Mouse (Mus musculus): ENCODE measurements around the gene Gna13.

DNA sequence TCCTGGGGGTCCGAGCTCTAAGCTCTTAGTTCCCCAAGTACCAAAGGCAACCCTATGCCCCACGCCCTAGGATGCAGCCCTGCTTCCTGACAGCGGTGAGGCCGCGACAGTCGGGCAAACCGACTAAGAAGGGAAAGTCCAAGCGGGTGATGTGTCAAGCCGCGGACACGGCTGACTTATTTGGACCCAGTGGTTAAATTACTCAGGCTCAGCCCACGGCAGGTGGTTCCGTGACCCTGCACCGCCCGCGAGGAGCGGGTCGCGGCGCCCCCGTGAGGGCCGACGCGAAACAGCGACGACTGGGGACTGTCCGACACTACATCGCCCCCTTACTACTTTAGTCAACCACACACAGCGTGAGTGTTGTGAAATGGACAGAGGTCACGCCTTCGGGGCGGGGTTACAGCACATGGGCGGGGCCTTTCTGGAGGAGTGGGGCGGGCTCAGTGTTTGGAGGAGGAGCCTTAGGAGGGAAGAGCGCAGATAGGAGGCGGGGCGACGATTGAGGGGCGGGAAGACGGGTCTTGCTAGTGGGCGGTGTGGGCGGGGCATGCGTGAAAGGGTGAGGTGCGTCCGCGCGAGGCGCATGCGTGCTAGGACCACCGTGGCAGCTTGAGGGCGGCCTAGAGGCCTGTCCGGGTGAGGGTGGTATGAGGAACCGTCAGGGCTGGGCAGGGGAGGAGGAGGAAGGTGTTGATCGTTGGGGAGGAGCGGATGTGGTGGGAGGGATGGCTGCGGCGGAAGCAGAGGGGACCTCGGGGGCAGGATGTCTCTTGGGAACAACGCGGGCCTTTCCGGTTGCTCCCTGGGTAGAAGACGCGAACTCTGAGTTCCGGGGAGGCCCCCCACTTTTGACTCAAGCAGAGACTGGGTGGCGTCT lies 63.0 kb downstream of the Gna13 start, which contains the start of gene Amz2:
- TF ChIP-seq CTCF (IDR thresholded peaks at IDR 0.05; ENCODE audit: insufficient read depth, low read depth, low read length) (peak; percentile 71), POLR2A (IDR thresholded peaks at IDR 0.05; ENCODE audit: insufficient read depth, low read depth, low read length) (peak; percentile 66)
